Mouse (Mus musculus) limb, embryonic 13.5 days (tissue): Measurements from ENCODE around the gene Zmiz1. TPM values are rescaled to one million over a fixed set of nuclear protein-coding genes. Genes with fewer than 3 reads are reported as not detected.

Experiments used
- ATAC-seq: fragments of 200-750 bp; cut with Nextera tagmentation; 2 replicates; pipeline ENCODE4 v1.8.0; 2017; ENCODE audit warnings: low read depth, moderate number of reproducible peaks, moderate TSS enrichment; ENCODE audit not compliant: low FRiP score
- H3K27ac ChIP-seq: fragments of 300-500 bp; sonication (generic); 2 replicates; pipeline ENCODE4 v1.5.1; 2015; ENCODE audit warnings: inconsistent platforms, mild to moderate bottlenecking, moderate library complexity
- H3K27me3 ChIP-seq: fragments of 300-500 bp; sonication (generic); 2 replicates; pipeline ENCODE4 v1.6.1; 2015; ENCODE audit warnings: mild to moderate bottlenecking, inconsistent platforms
- H3K36me3 ChIP-seq: fragments of 300-500 bp; sonication (generic); 2 replicates; pipeline ENCODE4 v1.6.1; 2015; ENCODE audit warnings: inconsistent platforms, mild to moderate bottlenecking, moderate library complexity
- H3K4me1 ChIP-seq: fragments of 300-500 bp; sonication (generic); 2 replicates; pipeline ENCODE4 v1.6.1; 2015; ENCODE audit warnings: inconsistent platforms
- H3K4me2 ChIP-seq: fragments of 300-500 bp; sonication (generic); replicated peaks from 2 replicates; pipeline ENCODE4 v1.6.1; 2015; ENCODE audit warnings: inconsistent platforms, mild to moderate bottlenecking, moderate library complexity
- H3K4me3 ChIP-seq: fragments of 300-500 bp; sonication (generic); 2 replicates; pipeline ENCODE4 v1.5.1; 2015; ENCODE audit warnings: moderate library complexity, mild to moderate bottlenecking, inconsistent platforms
- H3K9ac ChIP-seq: fragments of 300-500 bp; sonication (generic); 2 replicates; pipeline ENCODE4 v1.6.1; 2015; ENCODE audit warnings: mild to moderate bottlenecking, inconsistent platforms
- H3K9me3 ChIP-seq: fragments of 300-500 bp; sonication (generic); 2 replicates; pipeline ENCODE4 v1.6.1; 2016; ENCODE audit warnings: inconsistent platforms
- WGBS: fragments of 180-500 bp; shearing (Covaris S2); methylation state at CpG from one replicate; pipeline ENCODE4 v1.1.7; 2015; 5-methylcytosine and 5-hydroxymethylcytosine counted together
- polyA plus RNA-seq: library from polyadenylated mRNA; unstranded; fragments of >200 nt; fragmentation: Nextera tagmentation; extraction: Ambion mirVana; gene quantifications from 2 replicates; pipeline ENCODE4 v1.2.1, GENCODE M21; 2015

The Zmiz1 gene
- polyA plus RNA-seq, 1 experiment from 2014 or later, result 68.6 TPM

DNA sequence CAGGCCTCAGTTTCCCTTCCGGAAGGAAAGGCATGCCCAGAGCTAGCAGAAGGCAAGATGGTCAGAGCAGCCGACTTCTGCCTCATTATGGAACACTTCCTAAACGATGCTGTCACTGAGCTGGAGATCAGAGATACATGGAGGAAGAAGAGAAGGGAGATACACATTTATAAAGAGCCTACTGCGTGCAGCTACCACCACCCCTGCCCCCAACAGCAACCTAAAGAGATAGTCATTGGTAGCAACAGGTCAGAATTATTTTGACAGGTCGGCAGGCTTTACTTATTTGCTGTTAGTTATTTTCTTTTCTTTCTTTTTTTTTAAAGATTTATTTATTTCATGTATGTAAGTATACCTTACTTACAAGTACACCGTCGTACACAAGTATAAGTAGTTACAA lies 90.1 kb downstream of the Zmiz1 start:
- H3K9ac ChIP-seq, result no peak overlapping the region
- peaks cover 84% of the 10 kb centered on the region for H3K36me3 ChIP-seq
- H3K9me3 ChIP-seq, result no peaks in the 10 kb centered on the region
- H3K27ac ChIP-seq, result peak overlapping the region; percentile 35; the same call in 1 of the 2 replicates
- H3K4me1 ChIP-seq, result peaks cover 77% of the 10 kb centered on the region
- H3K4me2 ChIP-seq, result no peak overlapping the region
- no peak overlapping the region for H3K4me3 ChIP-seq
- WGBS, result 80% methylated on average over 7 of the region's 7 CpGs
- H3K27me3 ChIP-seq, result no peaks in the 10 kb centered on the region
- no peak for ATAC-seq

DNA sequence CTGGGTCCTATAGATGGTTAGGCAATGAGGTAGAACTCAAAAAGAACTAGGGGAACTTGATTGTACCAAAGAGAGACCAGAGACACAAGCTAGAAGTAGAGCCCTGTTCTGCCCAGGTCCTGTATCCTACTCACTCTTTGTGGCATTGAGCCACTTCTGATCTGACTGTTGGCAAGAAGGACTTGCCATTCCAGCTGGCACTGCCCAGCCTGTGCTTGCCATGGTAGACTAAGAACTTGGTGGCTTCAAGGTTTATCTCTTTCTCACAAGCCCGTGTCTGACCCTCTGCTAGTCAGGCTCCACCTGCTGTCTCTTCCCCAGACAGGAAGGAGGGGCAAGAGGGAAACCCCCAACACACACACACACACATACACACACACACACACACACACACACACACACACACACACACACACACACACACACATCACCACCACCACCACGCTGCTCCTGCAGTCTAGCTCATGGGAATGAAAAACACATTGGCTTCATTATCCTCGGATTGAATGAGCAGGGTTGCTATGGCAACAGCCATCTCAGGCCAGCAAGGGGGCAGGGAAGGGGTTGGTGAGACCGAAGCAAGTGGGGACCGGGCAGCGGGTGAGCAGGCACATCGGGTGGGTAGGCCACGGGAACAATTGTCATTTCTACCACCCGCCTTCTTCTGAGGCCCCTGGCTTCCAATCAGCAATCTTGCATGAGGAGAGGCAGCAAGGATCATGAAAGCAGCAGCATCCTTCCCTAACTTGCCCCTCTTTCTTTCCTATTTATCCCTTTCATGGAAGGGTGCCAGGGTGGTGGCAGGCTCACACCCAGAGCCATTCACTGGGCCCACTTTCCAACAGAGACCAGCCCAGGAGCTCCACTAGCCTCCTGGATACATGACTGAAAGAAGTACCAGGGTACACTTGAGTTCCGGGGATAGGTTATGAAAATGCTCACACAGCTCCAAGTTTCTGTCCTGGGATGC lies 91.2 kb downstream of the Zmiz1 start:
- Histone ChIP-seq H3K9ac (no peak overlapping the region), H3K4me1 (peaks cover 86% of the 10 kb centered on the region), H3K27me3 (no peaks in the 10 kb centered on the region), H3K4me3 (no peak overlapping the region), H3K36me3 (peaks cover 73% of the 10 kb centered on the region), H3K9me3 (no peaks in the 10 kb centered on the region), H3K27ac (peak overlapping the region; percentile 44; the same call in 1 of the 2 replicates), H3K4me2 (no peak overlapping the region)
- WGBS, result 27% methylated on average over 10 of the region's 10 CpGs
- ATAC-seq, result no peak

DNA sequence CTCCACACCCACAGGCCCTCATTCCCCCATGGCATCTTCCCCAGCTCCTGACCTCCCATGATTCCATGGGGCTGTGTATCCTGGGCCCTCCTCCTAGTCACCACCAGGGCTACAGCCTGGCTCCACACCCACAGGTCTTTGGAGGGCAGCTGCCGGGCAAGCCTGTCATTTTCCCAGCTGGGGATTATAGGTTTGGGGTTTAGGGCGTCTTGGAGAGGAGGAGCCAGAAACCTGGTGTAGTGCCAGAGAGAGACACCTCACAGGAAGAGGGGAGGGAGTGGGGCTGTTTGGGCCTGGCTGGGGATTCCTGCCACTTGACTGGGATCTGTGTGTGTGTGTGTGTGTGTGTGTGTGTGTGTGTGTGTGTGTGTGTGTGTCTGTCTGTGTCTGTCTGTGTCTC lies 92.7 kb downstream of the Zmiz1 start:
- peaks cover 58% of the 10 kb centered on the region for H3K36me3 ChIP-seq
- no peak for ATAC-seq
- no peak overlapping the region for H3K9ac ChIP-seq
- peak overlapping the region; percentile 39; the same call in 1 of the 2 replicates for H3K27ac ChIP-seq
- H3K27me3 ChIP-seq, result no peaks in the 10 kb centered on the region
- 9% methylated on average over 2 of the region's 2 CpGs for whole genome bisulfite sequencing
- H3K4me2 ChIP-seq, result no peak overlapping the region
- no peaks in the 10 kb centered on the region for H3K9me3 ChIP-seq
- H3K4me3 ChIP-seq, result no peak overlapping the region
- peaks cover 91% of the 10 kb centered on the region for H3K4me1 ChIP-seq

DNA sequence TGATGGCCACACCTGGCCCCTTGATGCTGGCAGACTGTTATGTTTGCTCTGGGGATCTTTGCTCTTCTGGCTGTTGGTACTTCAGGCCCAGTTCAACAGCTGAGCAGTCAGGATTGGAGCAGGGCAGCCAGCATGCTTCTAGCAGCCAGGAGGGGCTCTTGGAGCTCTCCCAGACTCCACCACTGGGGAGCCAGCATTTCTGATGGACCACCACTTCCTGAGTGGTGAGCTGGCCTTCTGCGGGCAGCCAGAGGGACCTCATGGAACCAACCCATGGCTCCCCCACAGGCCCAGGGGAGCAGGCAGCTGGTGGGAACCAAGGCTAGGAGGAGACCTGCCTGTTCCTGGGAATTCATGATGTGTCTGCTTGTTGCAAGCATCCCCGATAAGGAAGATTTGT lies 94.4 kb downstream of the Zmiz1 start:
- Histone ChIP-seq H3K9me3 (no peaks in the 10 kb centered on the region), H3K27ac (0 out of 2 replicates have a peak overlapping the region, but pooled peaks have one; percentile 39), H3K4me3 (no peak overlapping the region), H3K36me3 (peaks cover 41% of the 10 kb centered on the region), H3K9ac (no peak overlapping the region), H3K4me2 (no peak overlapping the region), H3K4me1 (peaks cover 90% of the 10 kb centered on the region), H3K27me3 (no peaks in the 10 kb centered on the region)
- no peak for ATAC-seq
- 67% methylated on average over 2 of the region's 2 CpGs for WGBS

DNA sequence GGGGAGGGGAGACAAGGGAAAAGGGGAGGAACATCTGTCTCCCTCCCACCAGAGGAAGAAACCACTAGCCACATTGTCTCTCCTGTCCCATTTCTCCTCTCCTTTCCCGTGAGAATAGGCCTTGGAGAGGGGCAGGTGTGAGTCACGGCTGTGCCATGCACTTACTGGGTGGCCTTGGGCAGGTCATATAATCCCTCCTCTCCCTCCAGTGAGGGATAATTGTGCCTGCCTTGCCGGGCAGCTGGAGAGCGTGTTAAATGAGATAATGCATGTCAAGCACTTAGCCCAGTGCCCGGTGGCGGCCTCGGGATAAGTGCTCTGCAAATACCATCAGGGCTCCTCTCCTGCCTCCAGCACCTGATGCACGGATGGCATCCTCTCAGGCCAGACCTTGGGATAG lies 95.8 kb downstream of the Zmiz1 start:
- 12% methylated on average over 8 of the region's 8 CpGs for WGBS
- Histone ChIP-seq H3K27ac (peak overlapping the region; percentile 61), H3K9ac (peak overlapping the region; percentile 36; the same call in 1 of the 2 replicates), H3K4me3 (no peak overlapping the region), H3K4me1 (peaks cover 89% of the 10 kb centered on the region), H3K27me3 (no peaks in the 10 kb centered on the region), H3K9me3 (no peaks in the 10 kb centered on the region), H3K4me2 (peak overlapping the region; percentile 47), H3K36me3 (peaks cover 38% of the 10 kb centered on the region)
- ATAC-seq, result no peak

DNA sequence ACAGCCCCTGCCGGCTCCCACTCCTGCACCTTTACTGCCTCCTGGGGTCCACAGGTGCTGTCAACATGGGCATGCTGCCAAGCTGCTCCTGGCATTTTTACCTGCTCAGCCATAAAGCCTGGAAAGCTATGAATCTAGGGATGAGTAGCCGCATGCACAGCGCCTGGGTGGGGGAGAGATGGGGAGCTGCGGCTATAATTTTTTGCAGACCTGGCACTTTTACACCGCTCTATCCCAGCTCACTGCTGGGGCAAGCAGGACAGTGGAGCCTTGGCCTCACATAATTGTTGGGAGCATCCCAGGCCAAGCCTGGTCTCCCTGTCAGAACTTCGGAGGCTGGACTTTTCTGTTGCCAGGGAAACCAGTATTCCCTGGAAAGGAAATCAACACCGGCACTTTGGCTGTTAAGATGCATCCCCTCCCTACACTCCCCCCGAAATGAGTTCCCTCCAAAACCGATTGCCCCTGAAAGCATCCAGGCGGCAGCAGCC lies 96.4 kb downstream of the Zmiz1 start:
- H3K27me3 ChIP-seq, result no peaks in the 10 kb centered on the region
- H3K4me2 ChIP-seq, result peak overlapping the region; percentile 47
- peak; percentile 62; the same call in 1 of the 2 replicates for ATAC-seq
- H3K4me3 ChIP-seq, result no peak overlapping the region
- H3K9ac ChIP-seq, result peak overlapping the region; percentile 50
- peaks cover 89% of the 10 kb centered on the region for H3K4me1 ChIP-seq
- peaks cover 42% of the 10 kb centered on the region for H3K36me3 ChIP-seq
- 4% methylated on average over 10 of the region's 10 CpGs for WGBS
- H3K27ac ChIP-seq, result peak overlapping the region; percentile 61
- H3K9me3 ChIP-seq, result no peaks in the 10 kb centered on the region

DNA sequence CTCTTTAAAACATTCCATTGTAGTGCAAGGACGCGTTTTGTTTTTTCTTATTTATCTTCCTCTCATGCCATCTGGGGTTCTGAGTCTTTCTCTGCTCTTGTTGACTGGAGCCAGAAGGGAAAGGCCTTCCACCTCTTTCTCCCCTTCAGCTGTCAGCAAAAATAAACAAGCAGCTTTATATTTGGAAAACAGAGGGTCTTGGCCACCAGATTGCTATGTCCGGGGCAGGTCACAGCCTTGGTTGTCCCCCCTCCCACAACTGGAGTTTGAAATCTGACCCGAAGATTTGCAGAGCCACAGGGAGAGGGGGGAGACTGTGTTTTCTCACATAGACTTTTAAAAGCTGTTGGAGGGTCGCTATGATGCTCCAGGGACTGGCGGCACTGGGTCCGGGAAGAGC lies 96.9 kb downstream of the Zmiz1 start:
- Histone ChIP-seq H3K9me3 (no peaks in the 10 kb centered on the region), H3K27ac (peak overlapping the region; percentile 61), H3K36me3 (peaks cover 41% of the 10 kb centered on the region), H3K27me3 (no peaks in the 10 kb centered on the region), H3K4me3 (no peak overlapping the region), H3K4me1 (peaks cover 86% of the 10 kb centered on the region), H3K9ac (peak overlapping the region; percentile 50; the same call in 1 of the 2 replicates), H3K4me2 (peak overlapping the region; percentile 47)
- 6% methylated on average over 7 of the region's 7 CpGs for WGBS
- ATAC-seq, result no peak

DNA sequence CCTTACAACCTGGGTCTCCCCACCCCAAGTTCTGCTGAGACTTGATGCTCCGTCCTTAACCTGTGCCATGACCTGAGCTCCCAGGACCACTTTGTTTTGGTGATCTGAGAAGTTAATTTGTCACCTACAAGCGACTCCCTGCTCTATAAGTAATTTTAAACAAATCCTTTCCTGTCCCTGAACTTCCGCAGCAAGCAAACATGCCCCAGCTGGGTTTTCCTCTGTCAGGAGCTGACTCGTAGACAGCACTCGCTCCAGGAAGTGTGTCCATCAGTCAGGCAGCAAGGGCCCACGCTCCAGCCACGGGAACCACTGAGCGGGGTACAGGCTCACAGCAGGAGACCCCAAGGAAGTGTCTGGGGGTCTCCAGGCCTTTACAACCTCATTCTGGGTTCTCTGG lies 98.0 kb downstream of the Zmiz1 start:
- Histone ChIP-seq H3K9me3 (no peaks in the 10 kb centered on the region), H3K27me3 (no peaks in the 10 kb centered on the region), H3K9ac (no peak overlapping the region), H3K27ac (peak overlapping the region; percentile 28; the same call in 1 of the 2 replicates), H3K36me3 (peaks cover 45% of the 10 kb centered on the region), H3K4me2 (no peak overlapping the region), H3K4me3 (no peak overlapping the region), H3K4me1 (peaks cover 86% of the 10 kb centered on the region)
- no peak for ATAC-seq
- 23% methylated on average over 8 of the region's 8 CpGs for WGBS

DNA sequence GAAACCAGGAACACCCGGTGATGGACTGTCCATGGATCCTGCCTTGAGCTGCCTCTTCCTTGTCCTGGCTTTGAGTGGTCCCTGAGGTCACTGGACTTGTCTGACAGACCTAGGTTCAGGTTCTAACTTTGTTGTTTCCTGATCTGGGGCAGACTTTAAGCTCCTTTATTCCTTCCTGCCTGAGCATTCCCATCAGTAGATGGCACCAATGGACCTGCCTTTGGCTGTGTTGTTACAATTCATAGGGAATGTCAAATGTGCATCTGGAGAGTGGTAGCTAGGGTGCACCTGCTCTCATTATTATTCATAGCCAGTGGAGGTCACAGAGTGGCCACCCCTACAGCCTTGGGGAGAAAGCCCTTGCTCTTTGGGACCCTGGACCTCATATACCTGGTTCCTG lies 99.5 kb downstream of the Zmiz1 start:
- Histone ChIP-seq H3K36me3 (peaks cover 42% of the 10 kb centered on the region), H3K27ac (no peak overlapping the region), H3K9me3 (no peaks in the 10 kb centered on the region), H3K9ac (no peak overlapping the region), H3K27me3 (no peaks in the 10 kb centered on the region), H3K4me3 (no peak overlapping the region), H3K4me1 (peaks cover 92% of the 10 kb centered on the region), H3K4me2 (no peak overlapping the region)
- ATAC-seq, result no peak
- 96% methylated on average over 1 of the region's 1 CpGs for WGBS

DNA sequence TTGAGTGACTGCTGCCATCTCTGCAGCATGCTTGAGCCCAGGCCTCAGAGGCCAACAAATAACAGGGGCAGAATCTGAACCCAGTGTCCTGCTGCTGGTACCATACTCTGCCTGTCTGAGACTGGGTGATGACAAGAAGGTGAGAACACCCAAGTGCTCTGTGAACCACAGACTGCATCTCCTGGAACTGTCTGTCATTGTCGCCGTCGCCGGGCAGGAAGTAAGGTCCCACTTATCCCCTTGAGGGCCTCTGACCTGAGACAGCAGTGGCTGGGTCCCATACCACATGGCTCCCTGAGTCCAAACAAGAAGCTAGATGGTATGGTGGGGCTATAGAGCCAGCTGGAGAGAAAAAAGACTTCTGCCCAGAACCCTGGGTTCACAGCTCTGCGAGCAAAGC lies 100.9 kb downstream of the Zmiz1 start:
- 73% methylated on average over 5 of the region's 5 CpGs for WGBS
- peaks cover 41% of the 10 kb centered on the region for H3K36me3 ChIP-seq

DNA sequence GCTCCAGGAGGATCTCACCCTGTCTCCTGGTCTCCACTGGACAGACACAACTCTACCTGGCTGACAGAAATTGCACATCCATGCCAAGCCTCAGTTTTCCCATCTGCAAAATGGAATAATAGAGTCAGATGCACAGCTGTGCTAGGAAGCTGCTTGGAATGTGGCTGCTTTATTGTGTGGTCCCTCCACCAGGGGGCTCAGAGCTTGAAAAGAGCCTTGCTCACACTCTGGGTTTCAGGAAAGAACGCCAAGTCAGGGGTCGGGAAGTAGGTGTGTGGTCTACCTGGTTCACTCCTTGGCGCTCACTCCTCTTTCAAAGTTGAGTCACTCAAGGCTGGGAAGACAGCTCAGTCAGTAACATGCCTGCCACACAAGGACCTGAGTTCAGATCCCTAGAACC lies 101.9 kb downstream of the Zmiz1 start:
- Histone ChIP-seq H3K27me3 (no peaks in the 10 kb centered on the region), H3K9me3 (no peaks in the 10 kb centered on the region), H3K9ac (no peak overlapping the region), H3K4me2 (no peak overlapping the region), H3K27ac (no peak overlapping the region), H3K36me3 (peaks cover 41% of the 10 kb centered on the region), H3K4me3 (no peak overlapping the region), H3K4me1 (peaks cover 92% of the 10 kb centered on the region)
- WGBS, result 90% methylated on average over 3 of the region's 3 CpGs
- no peak for ATAC-seq

More for the DNA sequence above, 100.9 kb downstream of the Zmiz1 start:
- peaks cover 94% of the 10 kb centered on the region for H3K4me1 ChIP-seq
- H3K4me3 ChIP-seq, result no peak overlapping the region
- no peak overlapping the region for H3K4me2 ChIP-seq
- H3K27ac ChIP-seq, result no peak overlapping the region; the same call in 1 of the 2 replicates
- no peaks in the 10 kb centered on the region for H3K9me3 ChIP-seq
- no peak for ATAC-seq
- H3K9ac ChIP-seq, result no peak overlapping the region
- H3K27me3 ChIP-seq, result no peaks in the 10 kb centered on the region

DNA sequence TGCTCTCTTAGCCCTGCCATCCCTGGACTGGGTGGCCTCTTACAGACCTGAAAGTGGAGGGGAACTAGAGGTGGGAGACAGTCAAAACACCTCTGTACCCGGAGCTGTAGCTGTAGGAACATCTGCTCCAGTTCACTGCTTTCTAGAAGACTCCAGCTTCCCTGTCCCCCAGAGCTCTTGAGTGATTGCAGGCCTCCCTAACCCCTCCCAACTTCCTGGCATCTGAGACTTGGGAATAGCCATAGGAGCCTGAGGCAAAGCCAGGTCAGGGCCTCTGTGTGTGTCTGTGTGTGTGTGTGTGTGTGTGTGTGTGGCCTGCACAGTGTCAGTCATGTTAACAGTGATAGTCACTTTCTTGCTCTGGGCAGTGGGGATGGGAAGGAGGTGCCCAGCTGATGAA lies 102.7 kb downstream of the Zmiz1 start:
- peaks cover 85% of the 10 kb centered on the region for H3K4me1 ChIP-seq
- H3K4me3 ChIP-seq, result no peak overlapping the region
- no peak for ATAC-seq
- peak overlapping the region; percentile 6; the same call in 1 of the 2 replicates for H3K27ac ChIP-seq
- H3K27me3 ChIP-seq, result no peaks in the 10 kb centered on the region
- WGBS, result 5% methylated on average over 1 of the region's 1 CpGs
- H3K9ac ChIP-seq, result no peak overlapping the region
- no peaks in the 10 kb centered on the region for H3K9me3 ChIP-seq
- H3K4me2 ChIP-seq, result no peak overlapping the region
- peaks cover 45% of the 10 kb centered on the region for H3K36me3 ChIP-seq
